Mouse (Mus musculus) embryonic facial prominence, embryonic 11.5 days (tissue): ENCODE results near the gene Bach2. TPM values are rescaled to one million over a fixed set of nuclear protein-coding genes. Genes with fewer than 3 reads are reported as not detected.

Experiments
- ATAC-seq: fragments of 200-750 bp; cut with Nextera tagmentation; replicated peaks from 2 replicates; pipeline ENCODE4 v1.8.0; 2017; ENCODE audit warnings: low read depth; ENCODE audit not compliant: insufficient number of reproducible peaks, low FRiP score, low TSS enrichment
- DNase-seq: peaks from one replicate; pipeline ENCODE4 v3.0.0-alpha.2; 2015; ENCODE audit warnings: low spot score
- H3K27ac ChIP-seq: fragments of 300-500 bp; sonication (generic); replicated peaks from 2 replicates; pipeline ENCODE4 v1.5.1; 2014; ENCODE audit warnings: mild to moderate bottlenecking, low read depth, low read length, control low read depth
- H3K27me3 ChIP-seq: fragments of 300-500 bp; sonication (generic); 2 replicates; pipeline ENCODE4 v1.6.1; 2014; ENCODE audit warnings: mild to moderate bottlenecking, low read length, moderate library complexity, mixed read lengths; ENCODE audit not compliant: control insufficient read depth, insufficient read depth
- H3K36me3 ChIP-seq: fragments of 300-500 bp; sonication (generic); replicated peaks from 2 replicates; pipeline ENCODE4 v1.6.1; 2014; ENCODE audit warnings: low read depth, mild to moderate bottlenecking, low read length, moderate library complexity, mixed read lengths; ENCODE audit not compliant: control insufficient read depth, insufficient read depth
- H3K4me1 ChIP-seq: fragments of 300-500 bp; sonication (generic); 2 replicates; pipeline ENCODE4 v1.6.1; 2014; ENCODE audit warnings: low read length, mixed read lengths; ENCODE audit not compliant: control insufficient read depth, insufficient read depth
- H3K4me2 ChIP-seq: fragments of 300-500 bp; sonication (generic); 2 replicates; pipeline ENCODE4 v1.6.1; 2014; ENCODE audit warnings: low read depth, mild to moderate bottlenecking, control low read depth, low read length, moderate library complexity
- H3K4me3 ChIP-seq: fragments of 300-500 bp; sonication (generic); 2 replicates; pipeline ENCODE4 v1.5.1; 2014; ENCODE audit warnings: low read depth, low read length, control low read depth
- H3K9ac ChIP-seq: fragments of 300-500 bp; sonication (generic); replicated peaks from 2 replicates; pipeline ENCODE4 v1.6.1; 2014; ENCODE audit warnings: mild to moderate bottlenecking, control low read depth, low read length
- H3K9me3 ChIP-seq: fragments of 300-500 bp; sonication (generic); replicated peaks from 2 replicates; pipeline ENCODE4 v1.6.1; 2016; ENCODE audit warnings: mild to moderate bottlenecking, low read length, inconsistent platforms, mixed read lengths; ENCODE audit not compliant: control insufficient read depth
- WGBS: fragments of 180-500 bp; shearing (Covaris S2); extraction: QIAGEN DNeasy Blood & Tissue Kit; methylation state at CpG from one replicate; pipeline ENCODE4 v1.1.7; 2014; 5-methylcytosine and 5-hydroxymethylcytosine counted together
- polyA plus RNA-seq: library from polyadenylated mRNA; unstranded; fragments of >200 nt; fragmentation: Nextera tagmentation; extraction: Ambion mirVana; gene quantifications from 2 replicates; pipeline ENCODE4 v1.2.1, GENCODE M21; 2014

Bach2 gene
- polyA plus RNA-seq, 1 experiment from 2014 or later = 11.5 TPM

- Histone ChIP-seq H3K4me3 (no peak overlapping the region), H3K4me2 (no peak overlapping the region), H3K36me3 (no peaks in the 10 kb centered on the region), H3K9me3 (no peaks in the 10 kb centered on the region), H3K27me3 (no peaks in the 10 kb centered on the region), H3K9ac (no peak overlapping the region), H3K27ac (no peak overlapping the region), H3K4me1 (no peaks in the 10 kb centered on the region)
- DNase-seq = no peak
- no peak for ATAC-seq
- WGBS = 93% methylated on average over 5 of the region's 5 CpGs
These were observed 164.9 kb downstream of the Bach2 start for GRCm38 (mm10) chr4:32403506-32403905.

- H3K4me3 ChIP-seq = no peak overlapping the region
- 77% methylated on average over 17 of the region's 17 CpGs for WGBS
- H3K27me3 ChIP-seq = no peaks in the 10 kb centered on the region
- ATAC-seq (no peak), DNase-seq (no peak)
- H3K27ac ChIP-seq = no peak overlapping the region
- no peaks in the 10 kb centered on the region for H3K9me3 ChIP-seq
- H3K36me3 ChIP-seq = no peaks in the 10 kb centered on the region
- H3K4me1 ChIP-seq = no peaks in the 10 kb centered on the region
- no peak overlapping the region for H3K4me2 ChIP-seq
- no peak overlapping the region for H3K9ac ChIP-seq
These were observed 166.7 kb downstream of the Bach2 start for GRCm38 (mm10) chr4:32405149-32405882.

GRCm38 (mm10) chr4:32405985-32406384, 167.4 kb downstream of the Bach2 start:
- WGBS = 94% methylated on average over 3 of the region's 3 CpGs
- H3K4me1 ChIP-seq = no peaks in the 10 kb centered on the region
- H3K4me2 ChIP-seq = no peak overlapping the region
- no peak overlapping the region for H3K9ac ChIP-seq
- no peak for DNase-seq
- no peak overlapping the region for H3K27ac ChIP-seq
- no peak overlapping the region for H3K4me3 ChIP-seq
- ATAC-seq = no peak
- H3K27me3 ChIP-seq = no peaks in the 10 kb centered on the region
- H3K9me3 ChIP-seq = no peaks in the 10 kb centered on the region
- H3K36me3 ChIP-seq = no peaks in the 10 kb centered on the region

- DNase-seq (no peak), ATAC-seq (no peak)
- no peak overlapping the region for H3K4me2 ChIP-seq
- 95% methylated on average over 8 of the region's 8 CpGs for WGBS
- no peaks in the 10 kb centered on the region for H3K27me3 ChIP-seq
- H3K4me3 ChIP-seq = no peak overlapping the region
- no peaks in the 10 kb centered on the region for H3K36me3 ChIP-seq
- no peak overlapping the region for H3K27ac ChIP-seq
- no peaks in the 10 kb centered on the region for H3K4me1 ChIP-seq
- no peaks in the 10 kb centered on the region for H3K9me3 ChIP-seq
- H3K9ac ChIP-seq = no peak overlapping the region
These were observed 169.9 kb downstream of the Bach2 start for GRCm38 (mm10) chr4:32408535-32408934.

GRCm38 (mm10) chr4:32409116-32409880, 170.7 kb downstream of the Bach2 start:
- H3K9me3 ChIP-seq = no peaks in the 10 kb centered on the region
- H3K27ac ChIP-seq = no peak overlapping the region
- no peaks in the 10 kb centered on the region for H3K4me1 ChIP-seq
- 86% methylated on average over 9 of the region's 9 CpGs for WGBS
- DNase-seq (no peak), ATAC-seq (no peak)
- no peaks in the 10 kb centered on the region for H3K27me3 ChIP-seq
- no peaks in the 10 kb centered on the region for H3K36me3 ChIP-seq
- H3K4me3 ChIP-seq = no peak overlapping the region
- H3K4me2 ChIP-seq = no peak overlapping the region
- H3K9ac ChIP-seq = no peak overlapping the region

GRCm38 (mm10) chr4:32413063-32413462, 174.5 kb downstream of the Bach2 start:
- Histone ChIP-seq H3K4me1 (no peaks in the 10 kb centered on the region), H3K4me3 (no peak overlapping the region), H3K9me3 (no peaks in the 10 kb centered on the region), H3K27me3 (no peaks in the 10 kb centered on the region), H3K36me3 (no peaks in the 10 kb centered on the region), H3K9ac (no peak overlapping the region), H3K4me2 (no peak overlapping the region), H3K27ac (no peak overlapping the region)
- ATAC-seq = no peak
- WGBS = 57% methylated on average over 7 of the region's 7 CpGs
- DNase-seq = no peak

- Histone ChIP-seq H3K9me3 (no peaks in the 10 kb centered on the region), H3K27me3 (no peaks in the 10 kb centered on the region), H3K9ac (no peak overlapping the region), H3K4me3 (no peak overlapping the region), H3K4me1 (no peaks in the 10 kb centered on the region), H3K4me2 (no peak overlapping the region), H3K36me3 (no peaks in the 10 kb centered on the region), H3K27ac (no peak overlapping the region)
- DNase-seq (no peak), ATAC-seq (no peak)
- WGBS = 87% methylated on average over 9 of the region's 9 CpGs
These were observed 174.9 kb downstream of the Bach2 start for GRCm38 (mm10) chr4:32413505-32413904.

- Histone ChIP-seq H3K4me2 (no peak overlapping the region), H3K9me3 (no peaks in the 10 kb centered on the region), H3K4me1 (no peaks in the 10 kb centered on the region), H3K36me3 (no peaks in the 10 kb centered on the region), H3K4me3 (no peak overlapping the region), H3K27ac (no peak overlapping the region), H3K27me3 (no peaks in the 10 kb centered on the region), H3K9ac (no peak overlapping the region)
- 81% methylated on average over 7 of the region's 7 CpGs for WGBS
- ATAC-seq = no peak
- no peak for DNase-seq
These were observed 176.4 kb downstream of the Bach2 start for GRCm38 (mm10) chr4:32414959-32415358.
